Mouse (Mus musculus) C2C12 (cell line): ENCODE measurements around the gene Tmem256. TPM values are rescaled to one million over a fixed set of nuclear protein-coding genes. Genes with fewer than 3 reads are reported as not detected.

Source experiments
- H3K27me3 ChIP-seq: one replicate; pipeline ENCODE4 v1.6.1; 2011; ENCODE audit not compliant: control insufficient read depth, insufficient read depth, insufficient read length
- H3K36me3 ChIP-seq: one replicate; pipeline ENCODE4 v1.6.1; 2011; ENCODE audit not compliant: control insufficient read depth, insufficient read depth
- H3K4me3 ChIP-seq: one replicate; pipeline ENCODE4 v1.5.1; 2011; ENCODE audit warnings: mild to moderate bottlenecking, control low read depth; ENCODE audit not compliant: poor library complexity, insufficient read depth, severe bottlenecking
- H3K79me2 ChIP-seq: one replicate; pipeline ENCODE4 v1.6.1; 2011; ENCODE audit not compliant: control insufficient read depth, insufficient read depth
- H3K79me3 ChIP-seq: one replicate; pipeline ENCODE4 v1.6.1; 2011; ENCODE audit warnings: low read depth, control low read depth
- H3ac ChIP-seq: one replicate; pipeline ENCODE3; 2011; ENCODE audit warnings: low read depth; ENCODE audit not compliant: control insufficient read depth, insufficient read length
- CEBPB ChIP-seq: IDR thresholded peaks from one replicate; pipeline ENCODE4 v1.6.1; 2011; ENCODE audit warnings: low read depth, mild to moderate bottlenecking, control low read depth, moderate library complexity
- CTCF ChIP-seq: IDR thresholded peaks from one replicate; pipeline ENCODE4 v1.5.1; 2011; ENCODE audit not compliant: control insufficient read depth, insufficient read depth, insufficient read length
- FOSL1 ChIP-seq: IDR thresholded peaks from one replicate; pipeline ENCODE4 v1.8.0; 2011; ENCODE audit warnings: mild to moderate bottlenecking, low read length; ENCODE audit not compliant: poor library complexity, insufficient read depth, severe bottlenecking
- MAX ChIP-seq: IDR thresholded peaks from one replicate; pipeline ENCODE4 v1.6.1; 2011; ENCODE audit warnings: mild to moderate bottlenecking, control low read depth
- MYOD1 ChIP-seq: IDR thresholded peaks from one replicate; pipeline ENCODE4 v1.6.1; 2011; ENCODE audit warnings: low read depth; ENCODE audit not compliant: control insufficient read depth, insufficient read length
- MYOG ChIP-seq: IDR thresholded peaks from one replicate; pipeline ENCODE4 v1.6.1; 2011; ENCODE audit not compliant: control insufficient read depth, insufficient read length; ENCODE audit errors: extremely low read depth
- USF1 ChIP-seq: IDR thresholded peaks from one replicate; pipeline ENCODE4 v1.6.1; 2011; ENCODE audit warnings: low read depth, mild to moderate bottlenecking, control low read depth, moderate library complexity
- polyA plus RNA-seq: library from polyadenylated mRNA; unstranded; fragments of >200 nt; fragmentation: generic; extraction: Trizol; gene quantifications from one replicate; pipeline ENCODE4 v1.2.1, GENCODE M21; 2012; ENCODE audit warnings: missing spikeins

Tmem256 gene
- polyA plus RNA-seq, 1 experiment, result 260 TPM

- Histone ChIP-seq H3K27me3 (no peaks in the 10 kb centered on the region), H3K79me3 (peaks cover 2% of the 10 kb centered on the region), H3K36me3 (peaks cover 45% of the 10 kb centered on the region), H3ac (no peak overlapping the region), H3K79me2 (peaks cover 22% of the 10 kb centered on the region), H3K4me3 (no peak overlapping the region)
- TF ChIP-seq MYOG (no peak), MAX (no peak), FOSL1 (no peak), CEBPB (no peak), USF1 (no peak), CTCF (no peak), MYOD1 (no peak)
These were observed 9.7 kb downstream of the Tmem256 start for GRCm38 (mm10) chr11:69848021-69848420.

GRCm38 (mm10) chr11:69849128-69849527 lies 10.8 kb downstream of the Tmem256 start:
- peaks cover 45% of the 10 kb centered on the region for H3K36me3 ChIP-seq

GRCm38 (mm10) chr11:69849884-69850283 lies 11.6 kb downstream of the Tmem256 start:
- TF ChIP-seq FOSL1, result no peak
- TF ChIP-seq MYOG, result no peak
- no peak for TF ChIP-seq MYOD1
- TF ChIP-seq CEBPB, result no peak
- no peak for TF ChIP-seq USF1
- TF ChIP-seq CTCF, result no peak
- no peak for TF ChIP-seq MAX
- H3K79me2 ChIP-seq, result peaks cover 22% of the 10 kb centered on the region
- no peak overlapping the region for H3ac ChIP-seq
- peaks cover 2% of the 10 kb centered on the region for H3K79me3 ChIP-seq
- H3K4me3 ChIP-seq, result no peak overlapping the region
- H3K36me3 ChIP-seq, result peaks cover 45% of the 10 kb centered on the region
- H3K27me3 ChIP-seq, result no peaks in the 10 kb centered on the region

More at GRCm38 (mm10) chr11:69849128-69849527, 10.8 kb downstream of the Tmem256 start:
- Histone ChIP-seq H3K79me3 (peaks cover 2% of the 10 kb centered on the region), H3K79me2 (peaks cover 22% of the 10 kb centered on the region), H3K27me3 (no peaks in the 10 kb centered on the region), H3K4me3 (no peak overlapping the region), H3ac (no peak overlapping the region)
- no peak for TF ChIP-seq MYOG
- no peak for TF ChIP-seq MAX
- no peak for TF ChIP-seq USF1
- no peak for TF ChIP-seq CEBPB
- no peak for TF ChIP-seq CTCF
- no peak for TF ChIP-seq MYOD1
- no peak for TF ChIP-seq FOSL1

GRCm38 (mm10) chr11:69850754-69851153 lies 12.4 kb downstream of the Tmem256 start:
- no peak for TF ChIP-seq FOSL1
- TF ChIP-seq MAX, result no peak
- TF ChIP-seq CEBPB, result no peak
- no peak for TF ChIP-seq CTCF
- no peak for TF ChIP-seq MYOD1
- no peak for TF ChIP-seq USF1
- TF ChIP-seq MYOG, result no peak
- H3ac ChIP-seq, result no peak overlapping the region
- H3K36me3 ChIP-seq, result peaks cover 45% of the 10 kb centered on the region
- H3K79me3 ChIP-seq, result peaks cover 2% of the 10 kb centered on the region
- H3K27me3 ChIP-seq, result no peaks in the 10 kb centered on the region
- H3K4me3 ChIP-seq, result no peak overlapping the region
- peaks cover 22% of the 10 kb centered on the region for H3K79me2 ChIP-seq

GRCm38 (mm10) chr11:69853994-69854393 lies 15.7 kb downstream of the Tmem256 start:
- no peak overlapping the region for H3ac ChIP-seq
- H3K36me3 ChIP-seq, result peaks cover 28% of the 10 kb centered on the region
- TF ChIP-seq MAX (no peak), MYOD1 (no peak), CTCF (no peak), USF1 (peak; percentile 87), MYOG (no peak), CEBPB (no peak), FOSL1 (no peak)
- H3K79me3 ChIP-seq, result no peaks in the 10 kb centered on the region
- H3K27me3 ChIP-seq, result peaks cover 8% of the 10 kb centered on the region
- no peak overlapping the region for H3K4me3 ChIP-seq
- no peaks in the 10 kb centered on the region for H3K79me2 ChIP-seq

DNA sequence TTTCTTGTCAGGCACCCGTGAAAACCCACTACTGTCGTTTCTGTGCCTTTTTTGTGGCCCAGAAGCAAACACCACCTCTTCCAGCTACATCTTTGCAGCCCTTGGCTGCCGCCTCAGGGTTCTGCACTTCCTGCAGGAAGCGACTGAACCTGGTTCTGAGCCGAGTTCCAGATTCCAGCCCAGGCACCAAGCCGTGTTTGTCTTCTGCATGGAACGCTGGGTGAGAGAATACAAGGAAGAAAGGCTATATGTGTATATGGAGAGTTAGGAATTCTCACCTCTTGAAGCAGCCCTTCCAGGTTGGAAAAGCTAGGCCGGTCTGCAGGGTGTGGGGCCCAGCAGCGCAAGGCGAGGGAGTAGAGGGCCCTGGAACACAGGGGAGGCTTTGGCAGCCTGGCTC lies 16.4 kb downstream of the Tmem256 start:
- Histone ChIP-seq H3K79me3 (no peaks in the 10 kb centered on the region), H3K27me3 (peaks cover 8% of the 10 kb centered on the region), H3K79me2 (no peaks in the 10 kb centered on the region), H3ac (no peak overlapping the region), H3K36me3 (peaks cover 22% of the 10 kb centered on the region), H3K4me3 (no peak overlapping the region)
- TF ChIP-seq CTCF (no peak), MYOG (no peak), FOSL1 (no peak), MAX (no peak), MYOD1 (no peak), CEBPB (no peak), USF1 (no peak)
